Mouse (Mus musculus) megakaryocyte, embryonic 14.5 days (primary cell): ENCODE data around the gene Rhox3e. TPM values are rescaled to one million over a fixed set of nuclear protein-coding genes. Genes with fewer than 3 reads are reported as not detected.
"Not testable (repeated sequence)": the region's sequence is repeated elsewhere in the genome, so short reads cannot be mapped to it uniquely, and the experiment has no call there.

Source experiments
- H3K27me3 ChIP-seq: replicated peaks from 2 replicates; pipeline ENCODE3; 2012; ENCODE audit warnings: inconsistent platforms
- H3K36me3 ChIP-seq: replicated peaks from 2 replicates; pipeline ENCODE3; 2012; ENCODE audit warnings: low read length, inconsistent platforms, mixed read lengths
- H3K4me1 ChIP-seq: 2 replicates; pipeline ENCODE4 v1.6.1; 2012; ENCODE audit warnings: inconsistent platforms
- H3K4me3 ChIP-seq: replicated peaks from 2 replicates; pipeline ENCODE3; 2012; ENCODE audit warnings: moderate library complexity, mild to moderate bottlenecking, inconsistent platforms
- H3K9me3 ChIP-seq: 2 replicates; pipeline ENCODE4 v1.6.1; 2012; ENCODE audit warnings: inconsistent platforms
- polyA plus RNA-seq: library from polyadenylated mRNA; stranded (reverse); fragments of >175 nt; gene quantifications from 2 replicates; pipeline ENCODE4 v1.2.3, GENCODE M21; 2012; ENCODE audit warnings: low replicate concordance; ENCODE audit not compliant: insufficient read depth

Rhox3e gene
- not detected in 2 replicates for polyA plus RNA-seq

GRCm38 (mm10) chrX:37541719-37542118, at the start of gene Rhox3e:
Gene Rhox3e, plus strand, starts transcription at chrX:37542019.
- not testable (repeated sequence) for H3K27me3 ChIP-seq, H3K36me3 ChIP-seq, H3K4me1 ChIP-seq, H3K4me3 ChIP-seq, H3K9me3 ChIP-seq

DNA sequence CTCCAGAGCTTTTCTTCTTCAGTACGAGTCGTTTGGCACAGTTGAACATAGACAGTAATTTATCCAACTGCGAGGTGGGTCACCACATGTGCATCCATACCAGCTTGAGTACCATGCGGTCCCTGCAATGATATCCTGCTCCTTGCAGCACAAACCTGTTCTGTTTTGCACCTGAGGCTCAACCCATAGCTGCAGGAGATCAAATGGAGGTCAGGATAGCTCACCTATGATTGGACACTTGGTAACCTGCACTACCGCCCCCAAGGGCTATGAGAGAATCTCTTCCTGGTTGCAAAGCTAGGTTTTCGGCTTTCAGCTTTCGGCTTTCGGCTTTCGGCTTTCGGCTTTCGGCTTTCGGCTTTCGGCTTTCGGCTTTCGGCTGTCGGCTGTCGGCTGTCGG, 27.8 kb upstream of the Rhox3e start, which contains the start of gene Rhox4d:
Gene Rhox4d (plus strand): TSS at position 301 of the 400 bp plus-strand sequence.
- not testable (repeated sequence) for H3K27me3 ChIP-seq, H3K36me3 ChIP-seq, H3K4me1 ChIP-seq, H3K4me3 ChIP-seq, H3K9me3 ChIP-seq

DNA sequence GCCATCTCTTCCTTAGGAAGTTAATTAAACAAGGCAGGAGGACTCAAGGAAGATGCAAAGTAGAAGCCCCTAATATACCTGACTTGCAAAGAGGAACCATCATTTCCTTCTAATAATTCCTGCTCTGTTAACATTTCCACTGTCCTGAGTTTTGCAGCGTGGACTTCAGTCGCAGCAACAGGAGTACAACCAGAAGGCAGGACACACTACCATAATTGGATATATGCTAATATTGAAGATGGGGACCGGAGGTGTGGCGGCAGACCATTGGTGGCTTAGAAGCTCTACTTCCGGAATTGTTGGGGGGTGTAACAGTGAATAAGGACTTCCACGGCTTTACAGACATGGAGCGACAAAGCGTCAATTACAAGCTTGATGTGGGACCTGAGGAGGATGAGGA, 11.7 kb upstream of the Rhox3e start, which contains the start of gene Rhox2e:
Gene Rhox2e (plus strand): TSS at position 301 of the 400 bp plus-strand sequence.
- not testable (repeated sequence) for H3K4me1 ChIP-seq, H3K36me3 ChIP-seq, H3K4me3 ChIP-seq, H3K27me3 ChIP-seq, H3K9me3 ChIP-seq

DNA sequence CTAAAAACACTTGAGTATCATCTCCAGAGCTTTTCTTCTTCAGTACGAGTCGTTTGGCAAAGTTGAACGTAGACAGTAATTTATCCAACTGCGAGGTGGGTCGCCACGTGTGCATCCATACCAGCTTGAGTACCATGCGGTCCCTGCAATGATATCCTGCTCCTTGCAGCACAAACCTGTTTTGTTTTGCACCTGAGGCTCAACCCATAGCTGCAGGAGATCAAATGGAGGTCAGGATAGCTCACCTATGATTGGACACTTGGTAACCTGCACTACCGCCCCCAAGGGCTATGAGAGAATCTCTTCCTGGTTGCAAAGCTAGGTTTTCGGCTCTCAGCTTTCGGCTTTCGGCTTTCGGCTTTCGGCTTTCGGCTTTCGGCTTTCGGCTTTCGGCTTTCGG, 15.3 kb downstream of the Rhox3e start, which contains the start of gene Rhox4e:
Gene Rhox4e (plus strand): TSS at position 301 of the 400 bp plus-strand sequence.
- not testable (repeated sequence) for H3K36me3 ChIP-seq, H3K9me3 ChIP-seq, H3K4me3 ChIP-seq, H3K4me1 ChIP-seq, H3K27me3 ChIP-seq

GRCm38 (mm10) chrX:37571105-37571504, 29.3 kb downstream of the Rhox3e start, which contains the start of gene Rhox2f:
Gene Rhox2f, plus strand, starts transcription at chrX:37571405.
- H3K9me3 ChIP-seq, H3K4me3 ChIP-seq, H3K4me1 ChIP-seq, H3K36me3 ChIP-seq, H3K27me3 ChIP-seq: not testable (repeated sequence)

- not testable (repeated sequence) for H3K4me1 ChIP-seq, H3K27me3 ChIP-seq
Observed at GRCm38 (mm10) chrX:37572638-37573037, 30.8 kb downstream of the Rhox3e start.

GRCm38 (mm10) chrX:37580692-37581091, 38.9 kb downstream of the Rhox3e start, which contains the start of gene Rhox3f:
Gene Rhox3f, plus strand, starts transcription at chrX:37580992.
- H3K4me3 ChIP-seq, H3K27me3 ChIP-seq, H3K9me3 ChIP-seq, H3K36me3 ChIP-seq, H3K4me1 ChIP-seq: not testable (repeated sequence)

More at GRCm38 (mm10) chrX:37572638-37573037, 30.8 kb downstream of the Rhox3e start:
- H3K9me3 ChIP-seq, H3K4me3 ChIP-seq, H3K36me3 ChIP-seq: not testable (repeated sequence)

Other genes starting within 250 kb of the Rhox3e start
- not detected in 2 replicates for gene Rhox3a2, start 162.0 kb upstream of the Rhox3e start, polyA plus RNA-seq
- not detected in 2 replicates for gene Rhox4a2, start 151.2 kb upstream of the Rhox3e start, polyA plus RNA-seq
- gene Rhox2b, start 130.0 kb upstream of the Rhox3e start, polyA plus RNA-seq, result not detected in 2 replicates
- not detected in 2 replicates for gene Rhox4b, start 109.5 kb upstream of the Rhox3e start, polyA plus RNA-seq
- gene Rhox2c, start 88.3 kb upstream of the Rhox3e start, polyA plus RNA-seq, result not detected in 2 replicates
- not detected in 2 replicates for gene Rhox3c, start 83.4 kb upstream of the Rhox3e start, polyA plus RNA-seq
- not detected in 2 replicates for gene Rhox4c, start 61.7 kb upstream of the Rhox3e start, polyA plus RNA-seq
- gene Rhox2d, start 48.6 kb upstream of the Rhox3e start, polyA plus RNA-seq, result not detected in 2 replicates
- gene Rhox4d, start 27.7 kb upstream of the Rhox3e start, polyA plus RNA-seq, result not detected in 2 replicates
- gene Rhox2e, start 11.6 kb upstream of the Rhox3e start, polyA plus RNA-seq, result not detected in 2 replicates
- 0.09 TPM in 1 of 2 replicates, not detected in the other for gene Rhox4e, start 15.4 kb downstream of the Rhox3e start, polyA plus RNA-seq
- not detected in 2 replicates for gene Rhox2f, start 29.4 kb downstream of the Rhox3e start, polyA plus RNA-seq
- not detected in 2 replicates for gene Rhox3f, start 39.0 kb downstream of the Rhox3e start, polyA plus RNA-seq
- gene Rhox4f, start 65.7 kb downstream of the Rhox3e start, polyA plus RNA-seq, result not detected in 2 replicates
- gene Rhox3g, start 86.6 kb downstream of the Rhox3e start, polyA plus RNA-seq, result not detected in 2 replicates
- gene Rhox2g, start 101.5 kb downstream of the Rhox3e start, polyA plus RNA-seq, result not detected in 2 replicates
- not detected in 2 replicates for gene Rhox4g, start 109.3 kb downstream of the Rhox3e start, polyA plus RNA-seq
- not detected in 2 replicates for gene Rhox3h, start 126.7 kb downstream of the Rhox3e start, polyA plus RNA-seq
- gene Rhox2h, start 131.3 kb downstream of the Rhox3e start, polyA plus RNA-seq, result not detected in 2 replicates